Mouse (Mus musculus) lung, adult 2 months (tissue): Measurements from ENCODE around the gene Gm20388.

Experiments used
- CTCF ChIP-seq: fragments of 200-500 bp; IDR thresholded peaks from 2 replicates; pipeline ENCODE4 v1.5.1; 2011; ENCODE audit warnings: mild to moderate bottlenecking, low read length, control low read depth; ENCODE audit not compliant: insufficient read depth
- POLR2A ChIP-seq: fragments of 200-500 bp; IDR thresholded peaks from 2 replicates; pipeline ENCODE4 v1.6.1; 2011; ENCODE audit warnings: low read depth, mild to moderate bottlenecking, control low read depth, low read length, borderline replicate concordance; ENCODE audit errors: extremely low read depth

DNA sequence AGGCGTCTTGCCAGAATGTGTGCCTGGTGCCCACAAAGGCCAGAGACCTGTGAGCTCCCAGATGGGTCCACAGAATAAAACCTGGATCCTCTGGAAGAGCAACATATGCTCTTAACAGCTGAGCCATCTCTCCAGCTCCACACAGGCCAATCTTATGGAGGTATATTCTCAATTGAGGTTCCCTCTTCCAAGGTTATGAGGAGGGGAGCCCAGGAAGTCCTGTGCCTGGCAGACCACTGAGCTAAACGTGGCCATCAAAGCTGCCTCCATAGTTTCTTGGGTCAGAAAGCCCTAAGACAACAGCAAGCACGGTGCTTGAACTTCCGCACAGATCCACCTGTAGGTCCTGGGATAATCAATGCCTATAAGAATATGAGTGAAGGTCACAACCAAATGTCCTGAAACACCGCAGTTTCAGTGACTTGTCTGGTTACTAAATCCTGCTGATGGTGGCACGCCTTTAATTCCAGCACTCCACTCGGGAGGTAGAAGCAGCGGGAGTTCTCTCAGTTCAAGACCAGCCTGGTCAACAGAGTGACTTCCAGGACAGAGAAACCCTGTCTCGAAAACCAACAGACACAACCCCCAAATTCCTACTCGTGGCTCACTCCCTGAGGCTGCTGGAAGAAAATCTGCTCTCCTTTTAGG lies 1917.9 kb downstream of the Gm20388 start:
- TF ChIP-seq POLR2A (no peak), CTCF (no peak)
